21 mouse cellular contexts compared by ENCODE assay signal in genomic region chr19:11922515-11922914, GRCm38 (mm10). TPM values are rescaled to one million over a fixed set of nuclear protein-coding genes. Genes with fewer than 3 reads are reported as not detected.
DNase-seq lines count a peak whose midpoint lies in the region; ATAC-seq and TF ChIP-seq lines count a peak whose summit lies in the region.
"Not testable (repeated sequence)": the region's sequence is repeated elsewhere in the genome, so short reads cannot be mapped to it uniquely, and the experiment has no call there.
"Had no signal": no experiment of that assay in that cellular context is flagged by ENCODE, and none has a peak within 500 bp of the region (broad histone marks: within the 10 kb centered on the region; RNA-seq: fewer than 3 reads in every experiment).

No protein-coding gene starts in this region.

- H3K4me1 ChIP-seq in MEL (ENCODE audit: control insufficient read depth in 1 of 2, insufficient read depth in 2 of 2, low read length in 2 of 2): peaks cover 9 to 19% of the 10 kb centered on the region in 2 experiments
- H3K4me1 ChIP-seq in midbrain, embryonic 11.5 days (ENCODE audit: control insufficient read depth, insufficient read depth, low read length): not testable (repeated sequence)

- H3K36me3 ChIP-seq in MEL (ENCODE audit: control insufficient read depth in 1 of 2, insufficient read depth in 2 of 2, low read length in 2 of 2): peaks cover 24 to 49% of the 10 kb centered on the region in 2 experiments
- H3K36me3 ChIP-seq in midbrain, embryonic 11.5 days (ENCODE audit: control insufficient read depth, insufficient read depth, low read length): peaks cover 22% of the 10 kb centered on the region

- H3K9me3 ChIP-seq in MEL (replicated peaks; ENCODE audit: insufficient read depth, low read length); midbrain, embryonic 11.5 days (ENCODE audit: control insufficient read depth, low read length): not testable (repeated sequence)

- not testable (repeated sequence) for H3K27me3 ChIP-seq in MEL (ENCODE audit: control insufficient read depth in 1 of 2, insufficient read depth in 2 of 2, low read length in 2 of 2); midbrain, embryonic 11.5 days (ENCODE audit: control insufficient read depth, insufficient read depth, low read length)

- H3K4me2 ChIP-seq in midbrain, embryonic 11.5 days: not testable (repeated sequence)

- H3K9ac ChIP-seq in MEL (ENCODE audit: control insufficient read depth, low read depth, low read length, poor library complexity, severe bottlenecking); midbrain, embryonic 11.5 days (ENCODE audit: low read length): not testable (repeated sequence)

- not testable (repeated sequence) for H3K27ac ChIP-seq in MEL (ENCODE audit: control insufficient read depth, low read depth, low read length); midbrain, embryonic 11.5 days (ENCODE audit: low read depth, low read length)

- TF ChIP-seq POLR2A in MEL (IDR thresholded peaks at IDR 0.05; ENCODE audit: control insufficient read depth in 1 of 2, insufficient read depth in 1 of 2, low read depth in 1 of 2, low read length in 2 of 2, poor library complexity in 1 of 2): not testable (repeated sequence)

- not testable (repeated sequence) for TF ChIP-seq EP300 in MEL (IDR thresholded peaks at IDR 0.05; ENCODE audit: low read depth in 1 of 2, low read length in 2 of 2)

- not testable (repeated sequence) for H3K4me3 ChIP-seq in MEL (ENCODE audit: control insufficient read depth in 1 of 2, insufficient read depth in 1 of 2, low read depth in 2 of 2, low read length in 2 of 2); midbrain, embryonic 11.5 days (ENCODE audit: low read depth, low read length)

- ATAC-seq in megakaryocyte, adult 5-6 weeks (ENCODE audit: poor library complexity, severe bottlenecking): 0 out of 2 replicates have a peak, but pooled peaks have one; percentile 10
- ATAC-seq in midbrain, embryonic 11.5 days (ENCODE audit: low FRiP score): not testable (repeated sequence)

- not testable (repeated sequence) for DNase-seq in MEL (ENCODE audit: low read depth, low spot score)
- peak; percentile 82 for DNase-seq in heart, adult 11 months
- DNase-seq in midbrain, embryonic 11.5 days (ENCODE audit: low spot score, missing footprints): peak; percentile 68

- WGBS in midbrain, embryonic 11.5 days: 92% methylated on average over 2 of the region's 2 CpGs

- not testable (repeated sequence) for H3K79me2 ChIP-seq in MEL (ENCODE audit: control insufficient read depth, insufficient read depth, low read length, poor library complexity)

- not testable (repeated sequence) for TF ChIP-seq CTCF in MEL (IDR thresholded peaks at IDR 0.05 in 2 of 3, conservative IDR thresholded peaks at IDR 0.05 in 1 of 3; ENCODE audit: control insufficient read depth in 1 of 3, insufficient read depth in 1 of 3, low read depth in 2 of 3, low read length in 3 of 3, poor library complexity in 1 of 3, severe bottlenecking in 1 of 3)

- not testable (repeated sequence) for TF ChIP-seq RAD21 in MEL (IDR thresholded peaks at IDR 0.05; ENCODE audit: low read depth, low read length)

TF ChIP-seq in MEL, 35 proteins besides CTCF, POLR2A, EP300 and RAD21:
- TF ChIP-seq TBP (IDR thresholded peaks at IDR 0.05; ENCODE audit: low read depth, low read length): peak; percentile 62; the same call in 1 of the 2 replicates

RNA-seq across cellular contexts. Expression of gene Patl1, which starts 10.3 kb away (rescaled TPM):
- 5.4 and 6.1 TPM in 2 replicates for total RNA-seq in MEL (2012; rRNA removed)
- polyA plus RNA-seq in MEL (2012; ENCODE audit: insufficient read depth in 1 of 2, insufficient read length in 2 of 2, low read depth in 1 of 2, low replicate concordance in 2 of 2, missing spikeins in 1 of 2): 10 to 100 TPM in 1 of 2 experiments, not detected in 1; 33.5 TPM
- total RNA-seq in megakaryocyte, adult 5-6 weeks (2015): 45.5 and 48.7 TPM in 2 replicates
- 20.3 and 26.1 TPM in 2 replicates for total RNA-seq in megakaryocyte, adult 5-6 weeks (2017)
- 30.2 and 30.3 TPM in 2 replicates for polyA plus RNA-seq in midbrain, embryonic 11.5 days (2014; fragmentation: Nextera tagmentation; extraction: Ambion mirVana)

RNA-seq across cellular contexts. Expression of gene Olfr1420, which starts 36.1 kb away (rescaled TPM):
- total RNA-seq in MEL (2012; rRNA removed): not detected in 2 replicates
- polyA plus RNA-seq in MEL (2012; ENCODE audit: insufficient read depth in 1 of 2, insufficient read length in 2 of 2, low read depth in 1 of 2, low replicate concordance in 2 of 2, missing spikeins in 1 of 2): under 1 TPM in 1 of 2 experiments, not detected in 1; 0.03 TPM
- not detected in 2 replicates for total RNA-seq in megakaryocyte, adult 5-6 weeks (2015)
- not detected in 2 replicates for total RNA-seq in megakaryocyte, adult 5-6 weeks (2017)
- 0.08 TPM in 1 of 2 replicates, not detected in the other for polyA plus RNA-seq in midbrain, embryonic 11.5 days (2014; fragmentation: Nextera tagmentation; extraction: Ambion mirVana)
- total RNA-seq: adrenal gland, adult 18-20 months; adrenal gland, adult 2 months; adrenal gland, adult 8-10 months; adrenal gland, postnatal 10 days; adrenal gland, postnatal 14 days; adrenal gland, postnatal 25 days; adrenal gland, postnatal 36 days; adrenal gland, postnatal 4 days; CH12.LX; ES-E14 had no signal
- polyA plus RNA-seq: activated CD4-positive, CD25-positive, alpha-beta regulatory T cell, adult 4 months; adrenal gland, adult 2 months; brain, embryonic 14.5 days; C2C12; cerebellum, adult 2 months; G1E had no signal

RNA-seq across cellular contexts. Expression of gene Osbp, which starts 43.2 kb away (rescaled TPM):
- 16.4 and 16.5 TPM in 2 replicates for total RNA-seq in MEL (2012; rRNA removed)
- 10 to 100 TPM; 38.8 to 64.6 TPM for polyA plus RNA-seq in MEL (2012; ENCODE audit: insufficient read depth in 1 of 2, insufficient read length in 2 of 2, low read depth in 1 of 2, low replicate concordance in 2 of 2, missing spikeins in 1 of 2)
- total RNA-seq in megakaryocyte, adult 5-6 weeks (2015): 35.0 and 36.9 TPM in 2 replicates
- total RNA-seq in megakaryocyte, adult 5-6 weeks (2017): 42.6 and 43.3 TPM in 2 replicates
- polyA plus RNA-seq in midbrain, embryonic 11.5 days (2014; fragmentation: Nextera tagmentation; extraction: Ambion mirVana): 5.3 and 6.0 TPM in 2 replicates

RNA-seq across cellular contexts. Expression of gene Olfr1419, which starts 47.6 kb away (rescaled TPM):
- not detected in 2 replicates for total RNA-seq in MEL (2012; rRNA removed)
- polyA plus RNA-seq in MEL (2012; ENCODE audit: insufficient read depth in 1 of 2, insufficient read length in 2 of 2, low read depth in 1 of 2, low replicate concordance in 2 of 2, missing spikeins in 1 of 2): not detected
- not detected in 2 replicates for total RNA-seq in megakaryocyte, adult 5-6 weeks (2015)
- not detected in 2 replicates for total RNA-seq in megakaryocyte, adult 5-6 weeks (2017)
- polyA plus RNA-seq in midbrain, embryonic 11.5 days (2014; fragmentation: Nextera tagmentation; extraction: Ambion mirVana): not detected in 2 replicates
- total RNA-seq: adrenal gland, adult 18-20 months; adrenal gland, adult 2 months; adrenal gland, adult 8-10 months; adrenal gland, postnatal 10 days; adrenal gland, postnatal 14 days; adrenal gland, postnatal 25 days; adrenal gland, postnatal 36 days; adrenal gland, postnatal 4 days; CH12.LX; ES-E14 had no signal
- polyA plus RNA-seq: activated CD4-positive, CD25-positive, alpha-beta regulatory T cell, adult 4 months; adrenal gland, adult 2 months; C2C12; CD4-positive, CD25-positive, alpha-beta regulatory T cell, adult 4 months; G1E; Patski had no signal
